Mouse (Mus musculus) lung, postnatal 10 days (tissue): ENCODE measurements at regions not wholly inside any gene's neighbourhood (a gene's known extent, or its start where the extent isn't known, plus 50 kb on each side); places are given as distances from the start of the nearest gene placed in this dataset.

Experiments
- DNase-seq: peaks from one replicate; pipeline ENCODE4 v3.0.0; 2021

DNA sequence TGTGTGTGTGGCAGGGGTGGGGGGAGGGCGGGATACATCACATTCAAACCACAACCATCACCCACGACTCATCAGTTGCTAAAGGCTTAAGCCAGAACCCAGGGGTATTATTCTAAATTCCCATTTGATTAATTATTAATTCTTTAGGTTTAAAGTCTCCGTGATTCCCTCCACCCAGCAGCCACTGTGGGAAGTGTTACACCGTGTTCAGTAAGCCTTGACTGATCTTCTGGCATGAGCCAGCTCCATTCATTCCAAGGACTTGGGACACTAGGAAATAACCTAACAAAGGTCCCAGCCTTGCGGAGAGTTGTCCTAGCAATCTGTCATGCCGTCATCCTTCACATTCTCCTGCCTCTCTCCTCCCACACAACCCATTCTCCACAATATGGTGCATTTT is 256.6 kb downstream of the Rps15a start:
- no peak for DNase-seq

DNA sequence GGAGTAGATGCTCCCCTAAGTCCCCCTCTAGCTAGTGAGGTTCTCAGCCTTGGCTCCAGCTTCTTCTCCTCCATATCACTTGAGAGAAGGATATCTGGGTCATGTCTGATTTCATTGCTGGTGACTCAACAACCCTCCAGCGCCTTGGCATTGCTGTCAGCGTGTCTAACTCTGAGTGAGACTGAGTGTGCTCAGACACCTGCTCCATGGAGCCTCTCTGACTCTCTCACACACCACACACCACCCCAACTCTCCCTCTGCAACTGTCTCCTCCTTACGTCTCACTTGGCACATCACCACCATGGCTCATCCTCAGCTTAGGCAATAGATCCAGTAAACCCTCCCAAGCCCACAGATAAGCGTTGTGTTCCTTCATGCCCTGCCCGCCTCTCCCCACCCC is 260.0 kb downstream of the Rps15a start:
- DNase-seq: no peak

DNA sequence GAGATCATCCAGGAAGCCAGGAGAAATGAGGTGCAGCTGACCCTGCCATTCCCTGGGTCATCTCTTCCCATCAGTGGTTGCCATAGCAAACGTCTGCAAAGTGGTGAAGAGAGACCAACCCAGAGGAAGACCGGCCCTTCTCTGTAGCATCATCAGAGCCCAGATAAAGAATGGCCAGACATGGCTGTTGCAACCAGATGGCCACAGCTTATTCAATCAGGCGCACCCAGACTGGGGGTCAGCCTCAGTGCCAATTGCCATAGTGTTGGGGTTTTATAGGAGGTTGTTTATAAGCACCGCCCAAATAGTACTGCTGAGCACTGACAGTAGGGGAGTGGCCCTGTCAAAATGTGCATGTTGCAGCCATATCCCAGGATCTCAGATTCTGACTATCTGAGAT is 262.3 kb downstream of the Rps15a start:
- no peak for DNase-seq

DNA sequence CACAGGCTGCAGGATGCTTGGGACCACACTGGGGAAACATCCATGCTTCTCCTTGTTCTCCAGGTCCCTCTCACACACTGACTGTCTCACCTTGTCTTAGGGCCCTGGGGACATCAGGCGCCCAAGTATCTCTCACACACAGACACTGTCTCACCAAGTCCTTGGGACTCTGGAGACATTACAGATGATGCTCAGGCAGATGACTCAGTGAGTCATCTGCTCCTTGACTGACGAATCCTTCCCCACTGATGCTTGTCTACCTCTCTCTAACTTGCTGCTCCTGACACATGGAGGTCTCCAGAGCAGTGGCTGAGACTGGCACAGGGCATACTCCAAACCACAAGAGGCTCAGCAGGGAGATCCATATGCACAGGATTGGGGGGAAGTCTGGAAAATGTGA is 263.1 kb downstream of the Rps15a start:
- DNase-seq: no peak

DNA sequence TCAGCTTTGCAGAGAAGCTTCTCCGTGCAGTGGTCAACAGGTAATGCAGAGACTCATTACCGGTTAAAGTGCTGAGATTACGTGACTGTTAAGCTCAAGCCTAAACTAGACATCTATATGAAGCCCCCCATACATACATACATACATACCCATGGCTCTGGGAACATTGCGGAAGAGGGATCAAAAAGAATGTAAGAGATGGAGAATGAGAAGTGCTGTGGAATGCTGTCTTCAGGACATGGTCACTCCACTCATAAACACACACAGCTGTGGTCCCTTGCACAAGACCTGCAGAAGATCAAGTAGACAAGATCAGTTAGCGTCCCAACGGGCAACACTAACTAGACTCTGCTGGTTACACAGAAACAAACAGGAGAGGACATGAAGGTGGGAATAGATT is 265.2 kb downstream of the Rps15a start:
- no peak for DNase-seq

DNA sequence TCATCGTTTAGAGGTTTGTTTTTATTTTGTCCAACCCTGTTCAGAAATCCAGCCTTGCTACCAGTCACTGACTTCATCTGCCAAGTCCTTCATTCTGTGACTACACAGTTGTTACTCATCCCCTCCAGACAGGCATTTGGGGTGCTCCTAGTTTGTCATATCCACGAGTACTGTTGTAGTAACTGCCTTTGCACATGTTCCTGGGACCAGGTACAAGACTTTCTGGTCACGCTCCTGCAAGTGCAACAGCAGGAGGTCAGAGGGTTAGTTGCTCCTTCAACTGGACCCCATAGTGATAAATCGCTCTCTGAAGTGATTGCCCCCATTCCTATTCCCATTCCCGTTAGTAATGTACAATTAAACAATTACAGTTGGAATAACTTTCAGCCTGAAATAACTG is 269.9 kb downstream of the Rps15a start:
- no peak for DNase-seq

DNA sequence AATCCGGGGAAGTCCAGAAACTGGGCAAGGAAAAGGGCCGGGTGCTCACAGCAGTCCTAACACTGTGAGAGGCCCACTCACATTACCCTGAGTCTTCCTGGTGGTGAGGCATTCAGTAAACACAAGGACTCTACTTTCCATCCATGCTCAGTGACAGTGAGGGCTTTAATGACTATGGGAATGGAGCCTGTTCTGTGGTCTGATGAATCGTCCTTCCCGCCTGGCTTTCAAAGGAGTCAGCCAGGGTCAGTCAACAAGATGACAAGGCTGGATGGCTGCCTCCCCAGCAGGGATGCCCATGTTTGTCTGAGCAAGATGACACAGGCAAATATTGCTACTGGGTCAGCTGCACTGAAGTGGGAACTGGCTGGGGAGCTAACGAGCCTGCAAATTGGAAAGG is 273.2 kb downstream of the Rps15a start:
- DNase-seq: no peak

DNA sequence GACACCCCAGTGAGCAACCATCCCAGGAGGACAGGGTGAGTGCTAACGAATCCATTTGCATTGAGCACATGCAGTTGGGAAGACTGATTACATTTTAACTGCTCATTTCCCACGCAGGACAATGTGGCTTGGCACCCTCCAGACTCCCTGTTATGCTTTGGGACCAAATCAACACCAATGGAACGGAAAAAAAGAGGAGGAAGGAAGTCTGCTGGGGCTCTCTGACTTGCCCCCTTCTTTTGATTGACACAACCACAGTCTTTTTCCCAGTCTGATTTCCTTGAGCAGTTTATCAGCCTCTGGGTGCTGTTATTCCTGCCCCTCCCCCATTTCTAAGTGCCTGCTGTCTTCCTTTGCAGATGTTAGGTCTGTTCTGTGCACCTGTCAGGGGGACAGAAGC is 321.0 kb downstream of the Rps15a start:
- no peak for DNase-seq

DNA sequence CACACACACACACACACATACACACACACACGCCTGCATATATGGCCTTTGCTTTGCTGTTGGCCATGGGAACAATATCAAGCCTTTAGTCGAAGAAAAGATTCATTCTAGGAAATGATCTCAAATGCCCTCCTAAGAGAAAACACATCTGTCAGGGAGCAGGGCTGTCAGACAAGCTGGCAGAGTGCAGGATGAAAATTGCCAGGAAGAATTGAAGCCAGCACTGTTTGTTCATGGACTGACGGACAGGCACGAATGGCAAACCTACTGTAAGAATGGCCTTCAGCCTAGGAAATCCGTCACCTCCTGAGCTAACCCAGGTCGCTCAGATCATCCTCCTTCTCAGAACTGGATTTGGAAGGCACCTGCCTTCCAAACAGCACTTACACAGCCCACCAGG is 322.0 kb downstream of the Rps15a start:
- no peak for DNase-seq

DNA sequence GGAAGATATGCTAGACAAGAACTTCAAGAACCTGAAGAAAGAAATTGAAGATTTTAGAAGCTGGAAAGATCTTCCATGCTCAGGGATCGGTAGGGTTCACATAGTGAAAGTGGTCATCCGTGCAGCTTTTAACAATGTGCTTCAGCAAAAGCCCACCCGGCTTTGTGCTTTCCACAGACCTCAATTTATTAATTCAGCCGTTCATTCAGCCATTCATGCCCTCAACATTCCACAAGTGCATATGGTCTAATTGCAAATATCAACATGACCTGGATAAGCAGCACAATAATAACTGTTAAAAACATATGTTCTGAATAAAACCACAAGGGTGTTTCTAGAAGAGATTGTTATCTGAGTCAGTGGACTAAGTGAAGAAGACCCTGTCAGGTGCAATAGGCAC is 323.5 kb downstream of the Rps15a start:
- DNase-seq: no peak

DNA sequence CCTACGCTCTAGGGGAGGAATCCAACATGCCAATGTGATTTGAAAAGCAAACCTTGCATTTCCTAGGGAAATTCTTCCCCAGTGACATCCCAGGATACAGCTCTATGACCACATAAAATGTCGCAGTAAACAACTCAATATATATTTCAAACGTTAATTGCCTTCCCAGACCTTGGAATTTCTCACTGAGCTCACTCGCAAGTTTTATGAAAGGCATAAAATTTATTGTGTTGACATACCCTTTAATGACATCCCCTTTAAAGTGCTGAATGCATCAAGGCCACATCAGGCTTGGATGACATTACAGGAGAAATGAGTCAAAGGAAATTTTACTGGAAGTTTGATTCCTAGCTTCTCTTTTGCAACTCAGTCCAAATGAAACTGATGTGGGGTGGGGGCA is 337.0 kb downstream of the Rps15a start:
- DNase-seq: no peak

DNA sequence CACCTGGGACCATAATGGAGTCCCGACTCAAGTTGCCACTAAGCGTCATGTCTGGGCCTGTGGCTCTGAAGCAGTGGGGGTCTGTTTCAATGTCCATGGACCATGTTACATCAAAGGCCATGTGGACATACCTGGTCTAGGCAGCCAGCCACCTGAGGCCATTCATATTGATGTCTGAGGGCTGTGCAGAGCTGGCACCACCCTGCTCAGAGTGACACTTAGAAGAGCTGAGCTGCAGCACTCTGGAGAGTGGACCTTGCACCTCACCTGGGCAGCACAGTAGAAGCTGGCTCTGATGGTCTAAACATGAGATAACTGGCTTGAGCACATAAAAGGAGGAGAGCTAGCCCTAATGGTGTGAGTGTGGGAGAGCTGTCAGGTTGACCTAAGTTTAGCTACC is 338.1 kb downstream of the Rps15a start:
- DNase-seq: no peak

DNA sequence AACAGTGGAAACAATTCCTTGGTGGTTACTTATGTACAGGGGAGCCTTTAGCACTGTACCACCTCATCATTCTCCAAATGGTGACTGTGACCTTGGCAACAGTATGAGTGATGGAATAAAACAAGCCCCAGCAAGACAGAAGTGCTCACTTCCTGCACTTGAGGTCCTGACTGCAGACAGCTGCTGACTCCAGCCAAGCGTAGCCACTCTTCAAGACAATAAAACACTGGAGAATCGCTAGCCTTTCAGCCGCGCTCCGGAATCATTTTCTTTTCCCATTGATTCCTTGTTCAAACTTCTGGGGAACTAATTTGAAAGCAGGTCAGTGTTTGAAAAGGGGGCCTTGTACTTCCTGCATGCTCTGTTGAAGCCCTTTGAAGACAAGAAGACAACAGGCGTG is 344.2 kb downstream of the Rps15a start:
- DNase-seq: no peak

DNA sequence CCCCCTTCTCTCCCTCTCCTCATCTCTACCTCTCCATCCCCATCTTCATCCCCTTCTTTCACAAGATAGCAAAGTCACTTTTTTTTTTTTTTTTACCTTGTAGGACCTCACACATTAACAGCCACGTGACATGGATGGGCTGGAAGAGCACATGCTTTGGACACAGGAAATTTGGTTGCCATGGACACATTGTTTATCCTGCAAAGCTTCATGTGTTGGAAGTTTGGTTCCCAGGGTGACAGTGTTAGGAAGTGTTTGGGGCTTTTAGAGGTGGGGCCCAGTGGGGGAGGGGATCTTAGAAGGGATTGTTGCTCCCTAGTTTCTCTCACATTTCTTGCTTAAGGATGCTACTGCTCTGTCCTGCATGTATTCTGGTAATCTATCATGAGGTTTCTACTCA is 356.5 kb downstream of the Rps15a start:
- DNase-seq: peak; percentile 13

DNA sequence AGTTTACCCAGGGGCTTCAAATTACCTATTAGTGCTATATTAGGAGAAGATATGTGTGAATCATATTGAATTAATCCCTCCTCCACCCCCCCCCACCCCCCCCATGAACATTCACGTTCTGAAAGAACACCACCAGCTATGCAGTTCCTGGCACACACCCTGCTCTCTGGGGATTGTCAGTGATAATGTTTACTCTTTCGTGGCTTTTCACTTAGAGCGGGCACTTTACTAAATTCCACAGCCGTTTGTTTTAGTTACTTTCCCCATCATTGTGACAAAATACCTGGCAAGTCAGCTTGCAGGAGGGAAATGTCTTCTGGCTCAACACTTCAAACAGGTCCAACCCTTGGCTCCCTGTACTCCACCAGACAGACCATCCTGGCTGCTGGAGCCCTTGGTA is 359.0 kb downstream of the Rps15a start:
- DNase-seq: peak; percentile 8

DNA sequence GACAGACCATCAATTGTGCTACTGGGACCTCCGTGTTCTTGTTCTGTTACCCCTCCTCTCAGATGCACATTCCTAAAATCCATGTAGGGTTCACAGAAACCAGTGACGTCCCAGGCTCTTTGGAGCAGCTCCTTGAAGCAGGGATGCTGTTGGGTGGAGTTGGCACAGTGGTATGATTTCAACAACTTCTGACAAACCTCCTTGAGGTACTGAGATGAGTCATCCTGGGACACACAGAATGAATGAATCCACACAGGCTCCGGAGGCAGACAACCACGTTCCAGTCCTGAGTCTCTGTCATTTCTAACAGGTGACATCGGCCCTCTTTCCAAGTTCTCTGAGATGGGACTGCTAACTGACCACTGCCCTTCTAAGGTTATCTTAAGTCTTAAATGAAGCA is 360.2 kb downstream of the Rps15a start:
- DNase-seq: no peak

DNA sequence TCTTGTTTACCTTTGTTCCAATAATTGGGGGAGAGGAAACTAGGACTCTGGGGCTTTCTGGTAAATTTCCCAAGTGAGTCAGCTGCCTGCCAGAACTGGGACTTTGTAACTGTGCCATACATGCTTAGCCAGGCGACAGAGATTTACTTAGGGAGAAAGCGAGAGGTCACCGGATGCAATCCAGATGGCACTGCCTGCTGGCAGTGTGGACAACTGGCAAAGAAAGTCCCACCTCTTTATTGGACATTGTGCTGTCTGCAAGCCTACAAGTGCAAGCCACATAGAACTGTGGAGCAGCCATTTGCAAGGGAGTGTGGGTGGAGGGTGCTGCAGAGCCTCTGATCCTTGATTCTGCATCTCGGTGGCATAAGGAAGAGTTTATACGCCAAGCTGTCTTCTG is 362.7 kb downstream of the Rps15a start:
- peak; percentile 32 for DNase-seq

DNA sequence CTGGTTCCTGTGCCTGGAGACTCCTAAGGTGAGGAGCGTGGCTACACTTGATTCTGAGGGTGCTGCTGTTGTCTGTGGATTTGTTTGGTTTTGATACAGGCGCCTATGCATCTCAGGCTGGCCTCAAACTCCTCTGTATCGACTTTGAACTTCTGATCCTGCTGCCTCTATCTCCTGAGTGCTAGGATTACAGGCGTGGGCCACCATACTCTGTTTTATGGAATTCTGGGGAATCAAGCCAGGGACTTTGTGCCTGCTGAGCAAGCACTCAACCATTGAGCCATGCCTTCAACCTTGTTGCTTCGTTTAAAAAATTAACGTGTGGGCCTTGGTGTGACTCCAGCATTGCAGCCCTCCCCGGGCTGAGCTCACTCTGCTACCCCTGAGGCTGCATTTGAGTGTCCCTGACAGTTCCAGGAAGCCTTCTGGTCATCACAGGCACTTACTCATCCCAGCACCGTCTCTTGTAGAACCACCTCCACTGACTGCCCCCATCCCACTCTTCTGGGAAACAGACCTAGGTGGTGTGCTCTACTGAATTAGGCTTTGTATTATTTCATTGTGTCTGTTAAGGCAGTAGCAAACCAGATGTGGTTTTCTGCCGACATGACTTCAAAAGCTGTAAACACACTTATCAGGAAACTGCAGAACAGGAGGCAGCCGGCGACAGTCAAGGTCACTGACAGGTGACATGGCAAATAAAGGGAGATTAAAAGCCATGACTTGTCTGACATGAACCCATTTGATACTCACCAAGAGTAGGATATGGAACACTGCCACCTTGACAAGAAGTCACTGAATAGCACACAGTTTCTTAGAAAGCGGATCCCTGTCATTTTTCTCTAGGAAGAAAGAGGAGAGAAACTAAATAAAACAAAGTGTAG is 363.4 kb downstream of the Rps15a start:
- no peak for DNase-seq

DNA sequence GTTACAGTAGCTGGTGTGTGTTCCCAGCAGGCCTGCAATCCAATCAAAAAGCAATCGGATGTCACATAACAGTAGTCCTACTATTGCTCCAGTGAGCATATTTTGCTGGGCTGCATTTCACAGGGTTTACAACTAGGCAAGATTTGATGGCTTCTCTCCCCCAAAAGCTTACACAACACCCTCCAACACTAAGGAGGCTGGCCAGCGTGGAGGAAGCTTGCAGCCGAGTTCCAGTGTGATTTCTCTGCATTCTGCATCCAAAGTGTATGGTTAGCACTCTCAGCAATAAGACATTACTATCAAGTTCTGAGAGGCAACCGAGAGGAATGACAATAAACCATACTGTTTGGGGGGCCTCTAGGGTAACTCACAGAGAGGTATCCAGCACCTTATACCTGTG is 367.2 kb downstream of the Xylt1 start:
- DNase-seq: no peak

DNA sequence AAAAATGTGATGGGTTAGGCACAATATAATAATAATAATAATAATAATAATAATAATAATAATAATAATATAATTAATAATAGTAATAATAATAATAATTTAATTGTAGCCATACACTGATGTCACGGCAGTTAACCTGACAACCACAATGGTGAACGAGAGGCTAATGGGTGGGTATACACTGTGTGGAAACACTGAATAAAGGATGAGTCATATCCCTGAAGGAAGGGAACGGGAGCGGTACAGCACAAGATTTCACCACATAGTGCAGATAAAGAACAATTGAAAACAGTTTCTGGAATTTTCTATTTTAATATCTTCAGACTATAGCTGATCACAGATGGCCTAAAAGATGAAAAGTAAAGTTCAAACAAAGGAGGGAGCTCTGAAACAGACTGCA is 365.6 kb downstream of the Xylt1 start:
- no peak for DNase-seq

DNA sequence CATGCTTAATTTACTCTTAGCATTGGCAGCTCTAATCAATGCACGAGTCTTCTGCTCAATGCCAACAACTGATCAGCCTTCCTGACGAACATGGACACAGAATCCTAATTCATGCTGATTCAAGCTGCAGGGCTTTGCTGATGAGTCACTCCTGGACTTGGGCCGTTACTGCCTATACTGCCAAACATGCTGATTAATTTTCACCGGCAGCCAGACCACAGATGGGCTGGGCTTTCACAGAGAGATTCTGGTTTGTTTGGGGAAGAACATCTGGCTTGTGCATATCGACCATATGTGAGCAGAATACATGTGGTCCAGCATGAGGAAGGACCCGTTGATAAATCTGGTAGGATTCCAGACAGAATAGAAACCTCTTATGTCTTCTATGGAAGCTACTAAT is 358.9 kb downstream of the Xylt1 start:
- DNase-seq: no peak

DNA sequence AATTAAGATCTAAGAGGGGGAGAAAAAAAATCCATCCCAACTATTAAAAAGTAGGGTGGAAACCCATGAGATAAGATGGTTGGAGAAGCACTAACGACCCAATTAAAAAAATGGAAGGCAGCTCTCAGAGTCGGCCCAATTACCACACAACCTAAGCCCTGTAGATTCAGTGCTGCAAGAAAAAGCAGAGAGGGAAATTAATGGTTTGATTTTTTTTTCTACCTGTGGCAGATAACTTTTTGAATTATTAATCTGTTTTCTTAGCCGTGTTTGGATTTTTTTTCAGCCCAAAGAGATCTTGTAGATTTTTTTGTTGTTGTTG is 354.9 kb downstream of the Xylt1 start:
- DNase-seq: no peak

DNA sequence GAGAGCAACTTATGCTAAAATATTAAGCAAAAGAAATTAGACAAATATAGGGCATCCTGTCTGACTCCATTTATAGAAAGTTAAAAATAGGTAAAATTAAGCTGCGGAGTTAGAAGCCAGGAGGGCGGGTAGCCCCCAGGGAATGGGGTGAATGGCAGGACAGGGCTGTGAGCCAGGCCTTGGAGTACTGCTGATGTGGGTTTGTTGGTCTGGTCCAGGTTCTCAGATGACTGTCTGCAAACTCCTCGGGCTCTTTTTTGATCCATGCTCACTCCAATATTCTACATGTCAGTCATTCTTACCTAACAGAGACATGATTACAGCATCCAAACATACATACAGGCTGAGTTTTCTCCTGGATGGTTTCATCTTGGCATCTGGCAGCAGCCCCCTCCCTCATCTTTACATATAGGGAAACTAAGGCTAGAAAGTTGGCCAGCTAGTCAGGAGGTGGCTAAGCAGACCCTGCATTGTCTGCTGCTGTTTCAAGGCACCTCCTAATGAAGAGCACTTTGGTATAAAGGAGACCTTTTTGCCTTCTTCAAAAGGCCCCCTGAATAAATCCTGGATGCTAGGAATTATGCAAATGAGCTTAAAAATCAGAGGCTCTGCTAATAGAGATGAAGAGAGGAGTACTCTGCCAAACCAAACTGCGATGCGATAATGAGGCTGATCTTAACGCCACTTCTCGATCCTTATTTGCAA is 354.4 kb downstream of the Xylt1 start:
- DNase-seq: no peak

DNA sequence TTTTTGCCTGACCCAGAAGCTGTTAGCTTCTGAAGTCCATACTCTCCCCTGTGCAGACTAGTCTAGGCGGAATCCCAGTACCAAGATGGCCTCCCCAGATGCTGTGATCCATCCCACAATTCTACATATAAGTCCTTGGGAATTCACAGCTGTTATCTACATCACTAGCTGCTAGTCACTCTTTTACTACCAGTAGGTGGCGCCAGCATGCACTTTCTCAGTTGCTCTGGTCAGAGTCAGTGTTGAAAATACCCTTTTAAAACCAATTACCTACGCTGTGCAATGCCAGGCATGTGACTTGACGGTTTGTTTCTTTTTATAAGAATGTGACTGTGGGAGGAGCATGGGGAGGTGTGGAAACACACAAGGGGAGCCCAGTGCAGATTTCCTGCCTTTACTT is 348.3 kb downstream of the Xylt1 start:
- no peak for DNase-seq
